Mouse (Mus musculus): ENCODE results near the gene Rad54l. TPM values are rescaled to one million over a fixed set of nuclear protein-coding genes. Genes with fewer than 3 reads are reported as not detected.

Gene Rad54l
- total RNA-seq, 2 experiments from 2014 or later, result 0.10 to 0.26 TPM

DNA sequence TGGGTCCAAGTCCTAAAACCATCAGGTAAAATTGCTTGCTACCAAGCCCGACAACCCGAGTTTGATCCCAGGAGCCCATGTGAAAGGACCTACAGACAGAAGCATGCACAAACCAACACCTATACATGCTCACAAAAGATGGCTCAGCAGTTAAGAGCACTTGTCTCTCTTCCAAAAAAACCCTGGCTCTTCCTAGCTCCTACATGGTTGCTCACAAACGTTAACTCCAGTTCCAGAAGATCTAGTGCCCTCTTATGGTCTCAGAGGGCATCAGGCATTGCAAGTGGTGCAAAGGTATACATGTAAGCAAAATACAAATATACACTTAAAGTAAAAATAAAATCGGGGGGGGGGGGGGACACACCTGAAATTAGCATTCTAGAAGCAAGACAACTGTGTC is 50.3 kb downstream of the Rad54l start:
- no peak for DNase-seq

DNA sequence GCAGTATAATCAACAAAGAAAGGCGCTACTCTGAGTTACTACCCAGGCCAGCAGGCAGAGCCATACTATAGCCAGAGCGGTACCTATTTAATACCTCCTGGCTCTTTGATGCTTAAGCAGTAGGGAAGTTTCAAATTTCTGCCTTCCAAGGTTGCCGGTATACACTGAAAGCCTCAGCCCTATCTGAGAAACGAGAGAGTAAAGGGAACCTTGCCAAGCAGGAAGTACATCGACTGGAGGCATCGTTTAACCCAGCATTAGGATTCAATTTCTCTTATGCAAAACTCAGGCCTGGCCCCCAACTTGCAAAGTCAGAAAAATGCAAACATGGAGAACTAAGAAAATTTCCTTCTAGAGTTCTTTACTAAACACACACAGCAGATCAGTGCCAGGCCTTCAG is 53.4 kb downstream of the Rad54l start:
- no peak for DNase-seq

DNA sequence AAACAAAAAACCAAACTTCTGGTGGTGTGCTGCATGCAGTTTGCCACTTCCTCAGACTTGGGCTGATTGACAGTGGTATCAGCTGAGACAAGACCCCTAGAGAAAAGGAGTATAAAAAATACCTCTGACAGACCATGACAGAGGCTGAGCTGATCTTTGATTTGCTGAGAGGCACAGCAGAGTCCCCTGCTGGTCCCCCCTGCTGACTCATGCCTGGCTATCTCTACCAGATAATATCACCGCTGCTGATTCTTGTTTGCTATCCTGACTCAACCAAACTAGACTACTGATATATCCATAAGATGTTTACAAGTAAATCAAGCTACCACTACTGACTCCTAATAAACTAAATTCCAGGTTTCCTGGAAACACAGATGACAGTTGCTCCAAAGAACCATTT is 59.6 kb downstream of the Rad54l start:
- no peak for DNase-seq

DNA sequence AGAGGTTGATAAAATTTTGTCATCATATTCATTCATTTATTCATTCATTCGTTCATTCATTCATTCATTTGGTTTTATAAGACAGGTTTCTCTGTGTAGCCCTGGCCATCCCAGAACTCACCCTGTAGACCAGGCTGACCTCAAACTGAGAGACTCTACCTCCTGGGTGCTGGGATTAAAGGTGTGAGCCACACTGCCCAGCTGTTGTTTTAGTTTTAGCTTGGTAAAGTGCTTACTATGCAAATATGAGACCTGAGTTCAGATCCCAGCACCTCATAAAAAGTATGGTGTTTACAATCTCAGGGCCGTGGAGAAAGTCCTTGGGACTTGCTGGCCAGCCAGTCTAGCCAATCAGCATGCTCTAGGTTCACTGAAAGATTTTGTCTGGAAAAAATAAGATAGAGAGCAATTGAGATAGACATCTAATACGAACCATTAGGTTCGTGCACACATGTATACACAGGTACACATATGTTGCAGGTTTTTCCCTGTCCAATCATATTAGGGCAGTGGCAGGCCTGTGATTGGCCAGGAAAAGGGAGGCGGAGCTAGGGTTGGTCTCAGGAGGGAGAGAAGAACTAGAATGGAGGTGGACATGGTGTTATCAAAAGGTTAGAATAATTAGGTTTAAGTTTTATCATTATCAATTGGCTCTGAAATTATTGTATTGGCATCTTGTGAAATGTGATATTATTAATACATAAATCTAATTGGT is 64.3 kb downstream of the Rad54l start:
- DNase-seq, result no peak

DNA sequence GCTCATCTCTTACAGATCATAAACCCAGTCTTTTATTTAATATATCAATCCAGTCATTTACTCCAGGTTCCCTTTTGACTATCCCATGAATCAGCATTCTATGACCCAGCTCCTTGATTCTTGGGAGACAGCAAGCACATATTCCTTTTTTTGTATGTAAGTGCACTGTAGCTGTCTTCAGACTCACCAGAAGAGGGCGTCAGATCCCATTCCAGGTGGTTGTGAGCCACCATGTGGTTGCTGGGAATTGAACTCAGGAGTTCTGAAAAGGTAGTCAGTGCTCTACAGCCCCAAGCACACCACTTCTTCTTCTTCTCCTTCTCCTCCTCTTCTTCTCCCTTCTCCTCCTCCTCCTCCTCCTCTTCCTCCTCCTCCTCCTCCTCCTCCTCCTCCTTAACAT is 65.9 kb downstream of the Rad54l start:
- DNase-seq, result no peak

DNA sequence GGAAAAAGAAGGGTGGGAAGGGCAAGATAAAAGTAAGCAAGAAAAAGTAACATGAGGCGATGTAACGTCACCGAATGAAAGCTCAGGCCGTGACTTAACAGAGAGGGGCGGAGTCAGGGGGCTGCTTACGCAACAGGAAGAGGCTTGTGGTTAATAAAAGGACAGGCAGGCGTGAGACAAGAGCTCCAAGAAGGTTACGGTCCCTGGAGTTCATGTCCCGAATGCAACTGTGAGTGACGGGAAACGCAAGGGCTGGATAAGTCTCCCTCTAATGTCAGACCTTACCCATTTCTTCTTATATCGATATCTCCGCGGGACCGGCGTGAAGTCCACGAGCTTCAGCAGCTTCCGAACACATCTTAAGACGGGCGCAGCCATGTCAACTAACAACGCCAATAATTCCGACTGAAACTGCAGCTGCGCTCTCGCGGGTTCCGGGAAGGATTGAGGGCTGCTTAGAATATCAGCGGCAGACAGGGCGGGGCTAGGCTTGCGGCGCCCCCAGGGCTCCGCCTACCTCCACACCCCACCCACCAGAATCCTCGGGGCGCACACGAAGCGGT is 70.0 kb downstream of the Rad54l start, which contains the start of gene Nsun4:
Gene Nsun4, minus strand, starts transcription at position 478 of the 563 bp plus-strand sequence.
- DNase-seq, result peak; percentile 95

DNA sequence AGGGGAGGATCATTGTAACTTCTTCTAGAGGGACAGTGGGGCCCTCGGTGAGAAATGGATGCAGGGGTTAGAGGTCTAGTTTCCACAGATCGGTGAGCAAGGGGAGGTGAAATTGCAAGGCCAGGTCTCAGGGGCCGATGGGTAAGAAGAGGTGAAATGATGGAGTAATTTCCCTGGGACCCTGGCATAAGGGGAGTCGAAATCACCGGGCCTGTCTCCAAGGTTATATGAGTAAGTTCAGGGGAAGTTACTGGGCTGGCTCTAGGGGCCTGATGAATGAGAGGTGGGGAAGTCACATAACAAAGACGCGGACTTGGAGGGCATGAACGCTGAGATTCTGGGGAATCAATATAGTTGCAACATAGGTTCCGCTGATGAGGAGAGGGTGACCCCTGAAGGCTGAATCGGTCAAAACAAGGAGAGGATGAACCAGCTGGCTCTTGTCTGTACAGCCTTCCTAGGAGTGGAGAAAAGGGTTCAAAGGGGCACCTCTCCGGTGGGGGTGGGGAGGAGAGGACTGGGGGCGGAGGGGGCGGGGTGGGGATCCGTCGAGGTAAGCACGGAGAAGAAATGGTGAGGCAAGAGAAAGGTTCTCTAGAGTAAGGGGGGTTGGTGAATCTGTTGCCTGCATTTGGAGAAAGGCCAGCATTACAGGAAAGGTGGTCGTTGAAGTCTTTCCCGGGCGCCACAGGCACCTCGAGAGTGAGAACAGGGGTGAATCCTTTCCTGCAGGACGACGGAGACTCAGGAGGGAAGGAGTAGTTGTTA is 70.8 kb downstream of the Rad54l start:
- peak; percentile 36 to 43 for DNase-seq

DNA sequence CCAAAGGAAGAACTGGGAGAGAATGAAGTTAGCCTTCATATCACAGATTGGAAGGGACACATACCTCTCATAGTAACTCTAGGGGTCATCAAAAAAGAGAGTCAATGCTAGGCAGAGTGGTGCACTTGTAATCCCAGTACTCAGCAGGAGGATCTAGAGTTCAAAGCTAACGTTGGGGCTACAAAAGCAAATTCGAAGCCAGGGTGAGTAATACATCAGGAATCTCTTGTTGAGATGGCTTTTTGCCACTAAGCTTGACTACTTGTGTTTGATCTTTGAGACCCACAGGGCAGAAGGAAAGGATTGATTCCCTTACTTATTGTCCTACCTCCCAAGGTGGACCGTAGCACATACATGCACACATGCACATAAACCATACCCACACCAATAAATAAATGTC is 74.3 kb downstream of the Rad54l start:
- DNase-seq, result no peak

DNA sequence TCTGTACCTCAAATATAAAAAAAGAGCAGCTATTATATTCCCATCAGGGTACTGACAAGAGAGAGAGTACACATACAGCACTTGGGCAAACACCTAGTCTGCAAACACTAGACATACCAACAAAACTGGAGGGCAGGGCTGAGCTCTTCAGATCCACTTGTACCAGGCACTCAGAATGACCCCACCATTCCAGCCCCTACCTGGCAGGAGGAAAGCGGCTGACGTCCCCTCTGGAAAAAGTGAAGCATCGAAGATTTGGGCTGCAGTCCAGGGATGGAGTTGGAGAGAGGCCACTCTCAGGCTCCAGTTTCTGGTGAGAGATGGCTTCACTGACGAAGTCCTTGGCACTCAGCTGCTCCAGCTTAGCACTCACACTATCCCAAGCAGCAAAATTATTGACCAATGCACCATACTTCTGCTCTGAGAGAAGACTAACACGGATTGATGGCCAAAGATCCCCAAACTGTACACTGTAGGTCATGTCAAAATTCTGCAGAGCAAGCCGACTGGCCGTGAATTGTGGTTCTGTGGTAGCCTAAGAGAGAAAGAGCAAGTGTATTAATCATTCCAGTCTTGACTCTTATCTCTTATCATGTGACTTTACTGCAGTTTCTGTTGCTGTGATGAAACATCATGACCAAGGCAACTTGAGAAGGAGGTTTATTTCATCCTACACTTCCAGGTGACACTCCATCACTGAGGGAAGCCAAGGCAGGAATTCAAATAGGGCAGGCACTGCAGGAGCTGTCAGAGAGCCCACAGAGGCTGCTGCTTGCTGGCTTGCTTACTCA is 75.2 kb downstream of the Rad54l start:
- DNase-seq, result peak in 1 of 2 experiments; percentile 36

DNA sequence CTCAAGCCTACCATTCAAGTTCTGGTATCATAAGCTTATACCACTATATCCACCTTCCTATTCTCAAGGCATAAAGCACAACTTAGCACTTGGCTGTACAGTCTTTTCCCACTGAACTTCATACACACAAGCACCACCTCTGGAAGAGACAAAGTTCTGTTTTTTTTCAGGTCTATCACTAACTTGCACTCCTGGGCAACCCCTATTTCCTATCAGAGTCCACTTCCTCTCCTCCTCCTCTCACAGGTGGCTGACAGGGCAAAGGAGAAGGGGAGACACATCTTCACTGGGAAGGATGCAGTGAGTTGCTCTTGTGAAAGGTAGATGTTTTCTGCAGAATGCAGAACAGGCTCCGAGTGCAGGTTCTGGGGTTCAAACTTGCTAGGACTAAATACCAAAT is 75.8 kb downstream of the Rad54l start:
- no peak for DNase-seq

DNA sequence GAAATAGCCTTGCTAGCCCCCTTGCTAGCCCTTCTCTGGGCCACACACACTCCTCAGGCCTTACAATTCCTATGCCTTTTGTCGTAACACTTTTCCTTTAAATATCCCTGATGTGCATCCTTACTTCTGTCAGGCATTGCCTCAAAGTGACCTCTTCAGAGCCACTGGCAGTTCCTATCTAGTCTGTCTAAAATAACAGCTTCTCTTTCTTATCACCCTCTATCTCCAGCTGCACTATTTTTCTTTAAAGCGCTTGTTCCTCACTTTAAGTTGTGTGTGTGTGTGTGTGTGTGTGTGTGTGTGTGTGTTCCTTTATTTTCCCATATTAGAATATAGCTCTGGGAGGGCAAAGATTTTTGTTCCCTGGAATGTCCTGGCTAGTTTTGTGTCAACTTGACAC is 76.9 kb downstream of the Rad54l start:
- DNase-seq, result no peak

Other genes starting within 250 kb of the Rad54l start
- not detected for gene Kncn, start 239.3 kb downstream of the Rad54l start, total RNA-seq (2021)
- gene 6430628N08Rik, start 233.0 kb downstream of the Rad54l start, total RNA-seq (2021), result not detected
- gene Dmbx1, start 183.8 kb downstream of the Rad54l start, total RNA-seq (2021), result not detected
- 1 to 10 TPM in 1 of 2 experiments, not detected in 1; 1.0 TPM for gene Faah, start 105.8 kb downstream of the Rad54l start, total RNA-seq (2021)
- gene Nsun4, start 69.8 kb downstream of the Rad54l start, total RNA-seq (2021), result 10 to 100 TPM; 29.1 to 29.5 TPM
- 1,000 to 10,000 TPM; 1,939 to 2,067 TPM for gene Uqcrh, start 48.6 kb downstream of the Rad54l start, total RNA-seq (2021)
- 10 to 100 TPM; 25.3 to 26.2 TPM for gene Lrrc41, start 48.4 kb downstream of the Rad54l start, total RNA-seq (2021)
- 10 to 100 TPM; 56.8 to 57.5 TPM for gene Pomgnt1, start 150 bp upstream of the Rad54l start, total RNA-seq (2021)
- gene Lurap1, start 27.6 kb upstream of the Rad54l start, total RNA-seq (2021), result 1 to 10 TPM; 4.6 to 5.0 TPM
- 1 to 10 TPM in 1 of 2 experiments, not detected in 1; 1.3 TPM for gene Tspan1, start 43.9 kb upstream of the Rad54l start, total RNA-seq (2021)
- gene 1700042G07Rik, start 49.7 kb upstream of the Rad54l start, total RNA-seq (2021), result not detected
- gene Gm49337, start 49.7 kb upstream of the Rad54l start, total RNA-seq (2021), result not detected
- 1 to 10 TPM; 7.8 to 9.3 TPM for gene Pik3r3, start 97.9 kb upstream of the Rad54l start, total RNA-seq (2021)

All from heart, adult 18-20 months (tissue).